ENCODE assay signal across 8 mouse cellular contexts in the genomic region with DNA sequence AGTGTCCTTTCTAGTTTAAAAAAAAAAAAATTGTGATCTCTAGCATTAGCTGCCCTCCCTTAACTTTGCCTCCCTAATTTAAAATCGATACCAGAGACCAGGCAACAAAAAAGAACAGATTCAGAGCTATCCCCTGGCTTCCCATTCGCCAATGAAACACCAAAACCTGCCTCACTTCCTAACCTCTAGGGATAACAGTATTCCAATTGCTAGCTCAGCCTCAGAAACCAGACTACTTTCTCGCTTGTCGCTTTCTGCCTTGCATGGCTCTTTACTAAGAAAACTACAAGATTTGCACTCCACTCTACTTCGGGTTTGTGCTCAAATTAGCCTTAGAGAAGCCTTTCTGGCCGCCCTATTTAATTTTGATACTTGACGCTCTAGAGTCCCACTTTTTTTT. TPM values are rescaled to one million over a fixed set of nuclear protein-coding genes. Genes with fewer than 3 reads are reported as not detected.
DNase-seq lines count a peak whose midpoint lies in the region; ATAC-seq and TF ChIP-seq lines count a peak whose summit lies in the region.

No protein-coding gene starts in this region.

- H3K36me3 ChIP-seq in kidney, postnatal 0 days (ENCODE audit: insufficient read depth, low read length): peaks cover 20% of the 10 kb centered on the region
- H3K36me3 ChIP-seq in hindbrain, postnatal 0 days (ENCODE audit: insufficient read depth, low read length): peaks cover 17% of the 10 kb centered on the region; the same call in 1 of the 2 replicates
- H3K36me3 ChIP-seq in midbrain, embryonic 16.5 days (ENCODE audit: control insufficient read depth, insufficient read depth, low read length): peaks cover 7% of the 10 kb centered on the region; the same call in 1 of the 2 replicates

- peak overlapping the region; percentile 87 for H3K4me2 ChIP-seq in kidney, postnatal 0 days (ENCODE audit: low read length)
- H3K4me2 ChIP-seq in hindbrain, postnatal 0 days (ENCODE audit: low read depth, low read length): peak overlapping the region; percentile 82
- peak overlapping the region; percentile 46 for H3K4me2 ChIP-seq in midbrain, embryonic 16.5 days (ENCODE audit: low read length)

- 23% methylated on average over 7 of the region's 7 CpGs for WGBS in kidney, postnatal 0 days
- 22% methylated on average over 7 of the region's 7 CpGs for WGBS in hindbrain, postnatal 0 days
- 24% methylated on average over 7 of the region's 7 CpGs for WGBS in midbrain, embryonic 16.5 days

- H3K4me3 ChIP-seq in kidney, postnatal 0 days (replicated peaks; ENCODE audit: low read depth, low read length): peak overlapping the region; percentile 91
- H3K4me3 ChIP-seq in cortical plate, adult 2 months (ENCODE audit: insufficient read depth, low read length): peak overlapping the region; percentile 83
- peak overlapping the region; percentile 86 for H3K4me3 ChIP-seq in hindbrain, postnatal 0 days (ENCODE audit: low read length)
- peak overlapping the region; percentile 96 for H3K4me3 ChIP-seq in midbrain, embryonic 16.5 days (ENCODE audit: low read depth, low read length)

- DNase-seq in kidney, postnatal 0 days (ENCODE audit: low spot score): peak; percentile 49
- no peak for DNase-seq in kidney, adult 11 months
- peak; percentile 38 for DNase-seq in hindbrain, postnatal 0 days (ENCODE audit: low spot score)
- no peak for DNase-seq in layer of hippocampus, adult 9-10 months (ENCODE audit: low spot score)
- DNase-seq in cerebellum, postnatal 36 days: no peak
- no peak for DNase-seq in adrenal gland, adult (ENCODE audit: inconsistent age in 2 of 2, low spot score in 1 of 2)

- no peak for TF ChIP-seq CTCF in kidney, postnatal 0 days (IDR thresholded peaks at IDR 0.05; ENCODE audit: low read depth)
- no peak for TF ChIP-seq CTCF in cortical plate, adult 2 months (IDR thresholded peaks at IDR 0.05; ENCODE audit: extremely low read depth, insufficient read depth, low read length)
- TF ChIP-seq CTCF in hindbrain, postnatal 0 days (IDR thresholded peaks at IDR 0.05; ENCODE audit: low read depth): no peak

- no peaks in the 10 kb centered on the region for H3K27me3 ChIP-seq in kidney, postnatal 0 days (ENCODE audit: insufficient read depth, low read length)
- no peaks in the 10 kb centered on the region for H3K27me3 ChIP-seq in hindbrain, postnatal 0 days (ENCODE audit: insufficient read depth, low read length)
- no peaks in the 10 kb centered on the region for H3K27me3 ChIP-seq in midbrain, embryonic 16.5 days (ENCODE audit: control insufficient read depth, insufficient read depth, low read depth, low read length)

- peak overlapping the region; percentile 92 for H3K9ac ChIP-seq in kidney, postnatal 0 days (ENCODE audit: low read depth, low read length)
- peak overlapping the region; percentile 72 for H3K9ac ChIP-seq in hindbrain, postnatal 0 days (replicated peaks; ENCODE audit: low read length)
- peak overlapping the region; percentile 1 for H3K9ac ChIP-seq in midbrain, embryonic 16.5 days (ENCODE audit: low read depth, low read length)

- ATAC-seq in kidney, postnatal 0 days (replicated peaks; ENCODE audit: low FRiP score, low read depth): no peak
- peak; percentile 11; the same call in 1 of the 2 replicates for ATAC-seq in hindbrain, postnatal 0 days
- ATAC-seq in midbrain, embryonic 16.5 days: no peak; the same call in 1 of the 2 replicates

- TF ChIP-seq POLR2A in cortical plate, adult 2 months (IDR thresholded peaks at IDR 0.05; ENCODE audit: extremely low read depth, insufficient read depth, low read length): no peak

- peak overlapping the region; percentile 57 for H3K27ac ChIP-seq in kidney, postnatal 0 days
- H3K27ac ChIP-seq in cortical plate, adult 2 months (ENCODE audit: insufficient read depth, low read length): peak overlapping the region; percentile 51; the same call in 1 of the 2 replicates
- H3K27ac ChIP-seq in hindbrain, postnatal 0 days: peak overlapping the region; percentile 76; the same call in 1 of the 2 replicates
- peak overlapping the region; percentile 78 for H3K27ac ChIP-seq in midbrain, embryonic 16.5 days (ENCODE audit: low read length)

- H3K9me3 ChIP-seq in kidney, postnatal 0 days (replicated peaks; ENCODE audit: low read length): no peaks in the 10 kb centered on the region
- no peaks in the 10 kb centered on the region for H3K9me3 ChIP-seq in hindbrain, postnatal 0 days (ENCODE audit: low read length)
- H3K9me3 ChIP-seq in midbrain, embryonic 16.5 days (replicated peaks; ENCODE audit: control insufficient read depth, low read length, poor library complexity, severe bottlenecking): no peaks in the 10 kb centered on the region

- H3K4me1 ChIP-seq in kidney, postnatal 0 days (replicated peaks; ENCODE audit: insufficient read depth, low read length): 0 out of 2 replicates have a peak, but pooled peaks cover 3% of the 10 kb centered on the region
- no peaks in the 10 kb centered on the region; the same call in 1 of the 2 replicates for H3K4me1 ChIP-seq in cortical plate, adult 2 months (ENCODE audit: control insufficient read depth, insufficient read depth, low read length)
- peaks cover 4% of the 10 kb centered on the region; the same call in 1 of the 2 replicates for H3K4me1 ChIP-seq in hindbrain, postnatal 0 days (ENCODE audit: insufficient read depth, low read length)
- H3K4me1 ChIP-seq in midbrain, embryonic 16.5 days (ENCODE audit: control insufficient read depth, insufficient read depth, low read length): peaks cover 8% of the 10 kb centered on the region

RNA-seq across cellular contexts. Expression of a gene that starts 0.4 kb away (rescaled TPM):
- 30.1 and 31.2 TPM in 2 replicates for polyA plus RNA-seq in kidney, postnatal 0 days (2015; fragmentation: Nextera tagmentation; extraction: Ambion mirVana)
- polyA plus RNA-seq in cortical plate, adult 2 months (2012; rRNA removed): 36.0 and 36.9 TPM in 2 replicates
- total RNA-seq in hindbrain, postnatal 0 days (2014; rRNA removed): 2.6 and 7.7 TPM in 2 replicates
- 22.6 and 23.0 TPM in 2 replicates for polyA plus RNA-seq in hindbrain, postnatal 0 days (2015; fragmentation: Nextera tagmentation; extraction: Ambion mirVana)
- polyA plus RNA-seq in midbrain, embryonic 16.5 days (2015; fragmentation: Nextera tagmentation; extraction: Ambion mirVana): 33.0 and 35.4 TPM in 2 replicates

RNA-seq across cellular contexts. Expression of a gene that starts 15.2 kb away (rescaled TPM):
- 461 and 494 TPM in 2 replicates for polyA plus RNA-seq in kidney, postnatal 0 days (2015; fragmentation: Nextera tagmentation; extraction: Ambion mirVana)
- 250 and 251 TPM in 2 replicates for polyA plus RNA-seq in cortical plate, adult 2 months (2012; rRNA removed)
- 128 and 145 TPM in 2 replicates for total RNA-seq in hindbrain, postnatal 0 days (2014; rRNA removed)
- 271 and 273 TPM in 2 replicates for polyA plus RNA-seq in hindbrain, postnatal 0 days (2015; fragmentation: Nextera tagmentation; extraction: Ambion mirVana)
- 247 and 260 TPM in 2 replicates for polyA plus RNA-seq in midbrain, embryonic 16.5 days (2015; fragmentation: Nextera tagmentation; extraction: Ambion mirVana)

RNA-seq across cellular contexts. Expression of a gene that starts 25.9 kb away (rescaled TPM):
- polyA plus RNA-seq in kidney, postnatal 0 days (2015; fragmentation: Nextera tagmentation; extraction: Ambion mirVana): 1.1 and 1.2 TPM in 2 replicates
- polyA plus RNA-seq in cortical plate, adult 2 months (2012; rRNA removed): 54.7 and 63.6 TPM in 2 replicates
- 2.5 and 4.3 TPM in 2 replicates for total RNA-seq in hindbrain, postnatal 0 days (2014; rRNA removed)
- 7.5 and 11.4 TPM in 2 replicates for polyA plus RNA-seq in hindbrain, postnatal 0 days (2015; fragmentation: Nextera tagmentation; extraction: Ambion mirVana)
- 4.8 and 5.2 TPM in 2 replicates for polyA plus RNA-seq in midbrain, embryonic 16.5 days (2015; fragmentation: Nextera tagmentation; extraction: Ambion mirVana)

RNA-seq across cellular contexts. Expression of a gene that starts 35.7 kb away (rescaled TPM):
- polyA plus RNA-seq in kidney, postnatal 0 days (2015; fragmentation: Nextera tagmentation; extraction: Ambion mirVana): 24.0 and 27.1 TPM in 2 replicates
- polyA plus RNA-seq in cortical plate, adult 2 months (2012; rRNA removed): 14.2 and 15.6 TPM in 2 replicates
- total RNA-seq in hindbrain, postnatal 0 days (2014; rRNA removed): 2.6 and 5.5 TPM in 2 replicates
- polyA plus RNA-seq in hindbrain, postnatal 0 days (2015; fragmentation: Nextera tagmentation; extraction: Ambion mirVana): 21.3 and 23.3 TPM in 2 replicates
- polyA plus RNA-seq in midbrain, embryonic 16.5 days (2015; fragmentation: Nextera tagmentation; extraction: Ambion mirVana): 18.2 and 18.5 TPM in 2 replicates

RNA-seq across cellular contexts. Expression of a gene that starts 37.5 kb away (rescaled TPM):
- 15.1 and 17.3 TPM in 2 replicates for polyA plus RNA-seq in kidney, postnatal 0 days (2015; fragmentation: Nextera tagmentation; extraction: Ambion mirVana)
- 21.4 and 22.8 TPM in 2 replicates for polyA plus RNA-seq in cortical plate, adult 2 months (2012; rRNA removed)
- 22.7 and 24.3 TPM in 2 replicates for total RNA-seq in hindbrain, postnatal 0 days (2014; rRNA removed)
- polyA plus RNA-seq in hindbrain, postnatal 0 days (2015; fragmentation: Nextera tagmentation; extraction: Ambion mirVana): 20.3 and 21.2 TPM in 2 replicates
- 21.0 and 24.6 TPM in 2 replicates for polyA plus RNA-seq in midbrain, embryonic 16.5 days (2015; fragmentation: Nextera tagmentation; extraction: Ambion mirVana)

Comparison
In these comparisons a context has a peak if more than half of its experiments do, and no peak if none do; other contexts are left out.
1. DNase-seq: peak in kidney, postnatal 0 days (single experiment) and hindbrain, postnatal 0 days (single experiment); none in kidney, adult 11 months (single experiment), layer of hippocampus, adult 9-10 months (single experiment), cerebellum, postnatal 36 days (0 of 2) and adrenal gland, adult (0 of 2).
2. H3K9ac ChIP-seq: peak in every context shown above with its lines; median percentile 92 in kidney, postnatal 0 days; 72 in hindbrain, postnatal 0 days; 1 in midbrain, embryonic 16.5 days.
3. Peak in every context shown above with its lines, with median percentiles within 50 percentile points of each other: H3K27ac ChIP-seq, H3K4me2 ChIP-seq and H3K4me3 ChIP-seq.